Mouse (Mus musculus): Measurements from ENCODE around the gene Lrsam1.

DNA sequence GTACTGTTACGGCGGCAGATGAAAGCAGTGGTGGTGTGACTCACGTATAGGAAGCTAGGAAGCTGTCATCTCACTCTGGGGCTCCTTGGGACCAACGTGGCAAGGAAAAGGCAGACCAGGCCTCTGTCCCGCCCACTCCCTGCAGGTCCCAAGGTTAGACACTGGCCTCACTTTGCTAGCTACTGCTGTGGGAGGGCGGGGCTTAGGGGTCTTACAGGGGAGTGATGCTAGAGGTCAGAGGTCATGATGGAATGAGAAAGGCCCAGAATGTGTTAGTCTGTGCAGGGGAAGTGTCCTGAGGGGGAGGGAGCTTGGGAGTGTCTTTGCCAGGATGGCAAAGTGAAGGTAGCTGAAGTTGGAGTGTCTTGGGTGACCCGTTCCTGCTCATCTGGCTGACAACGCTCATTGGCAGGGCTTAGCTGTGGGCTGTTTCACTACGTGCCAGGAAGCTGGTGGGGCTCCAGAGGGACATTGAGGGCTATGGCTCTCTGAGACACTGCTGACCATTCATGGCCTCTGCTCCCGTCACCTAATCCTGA is 37.0 kb downstream of the Lrsam1 start:
- no peak for TF ChIP-seq ZC3H11A (IDR thresholded peaks at IDR 0.05; ENCODE audit: borderline replicate concordance, low read depth, low read length)
- no peak for TF ChIP-seq ZNF384 (IDR thresholded peaks at IDR 0.05; ENCODE audit: low read depth, low read length)
